Mouse (Mus musculus) A20 (cell line): ENCODE data around the gene Pacsin1.
A peak's percentile ranks its signal among the peaks of the same experiment; 100 is the strongest.
"Not testable (repeated sequence)": the region's sequence is repeated elsewhere in the genome, so short reads cannot be mapped to it uniquely, and the experiment has no call there.

Source experiments
- DNase-seq: peaks from one replicate; pipeline ENCODE4 v3.0.0-alpha.2; 2011; ENCODE audit warnings: low read depth, low spot score

Gene Pacsin1

GRCm38 (mm10) chr17:27635575-27635903, 19.8 kb upstream of the Pacsin1 start:
- DNase-seq = not testable (repeated sequence)

GRCm38 (mm10) chr17:27636132-27637020, 18.9 kb upstream of the Pacsin1 start, which contains the start of gene Rps10:
TSS of gene Rps10 (minus strand) at chr17:27636669.
- DNase-seq = no peak

GRCm38 (mm10) chr17:27637333-27637732, 18.0 kb upstream of the Pacsin1 start:
- DNase-seq = no peak

GRCm38 (mm10) chr17:27638921-27639332, 16.4 kb upstream of the Pacsin1 start:
- no peak for DNase-seq

- DNase-seq = not testable (repeated sequence)
Measured at GRCm38 (mm10) chr17:27639851-27640250, 15.5 kb upstream of the Pacsin1 start.

- DNase-seq = no peak
Measured at GRCm38 (mm10) chr17:27642491-27643062, 12.7 kb upstream of the Pacsin1 start.

GRCm38 (mm10) chr17:27643101-27643500, 12.2 kb upstream of the Pacsin1 start:
- no peak for DNase-seq

- DNase-seq = no peak
Measured at GRCm38 (mm10) chr17:27643756-27644155, 11.6 kb upstream of the Pacsin1 start.

GRCm38 (mm10) chr17:27644572-27644971, 10.7 kb upstream of the Pacsin1 start:
- DNase-seq = no peak

GRCm38 (mm10) chr17:27645807-27646206, 9.5 kb upstream of the Pacsin1 start:
- no peak for DNase-seq

- peak; percentile 79 for DNase-seq
Measured at GRCm38 (mm10) chr17:27650160-27650559, 5.1 kb upstream of the Pacsin1 start.

- no peak for DNase-seq
Measured at GRCm38 (mm10) chr17:27650586-27650985, 4.7 kb upstream of the Pacsin1 start.

- no peak for DNase-seq
Measured at GRCm38 (mm10) chr17:27652046-27652790, 3.1 kb upstream of the Pacsin1 start.

- no peak for DNase-seq
Measured at GRCm38 (mm10) chr17:27653253-27653959, 1.9 kb upstream of the Pacsin1 start.

GRCm38 (mm10) chr17:27656011-27656399, 696 bp downstream of the Pacsin1 start:
- DNase-seq = peak; percentile 80

- DNase-seq = no peak
Measured at GRCm38 (mm10) chr17:27656414-27656813, 1.1 kb downstream of the Pacsin1 start.

GRCm38 (mm10) chr17:27657123-27657522, 1.8 kb downstream of the Pacsin1 start:
- DNase-seq = no peak

GRCm38 (mm10) chr17:27658767-27659166, 3.5 kb downstream of the Pacsin1 start:
- no peak for DNase-seq

- no peak for DNase-seq
Measured at GRCm38 (mm10) chr17:27671720-27672119, 16.4 kb downstream of the Pacsin1 start.

- no peak for DNase-seq
Measured at GRCm38 (mm10) chr17:27673945-27674344, 18.6 kb downstream of the Pacsin1 start.

GRCm38 (mm10) chr17:27675453-27675852, 20.1 kb downstream of the Pacsin1 start:
- DNase-seq = no peak

GRCm38 (mm10) chr17:27676270-27676669, 21.0 kb downstream of the Pacsin1 start:
- no peak for DNase-seq
